Mouse (Mus musculus) midbrain, postnatal 0 days (tissue): ENCODE results near the gene Prepl. TPM values are rescaled to one million over a fixed set of nuclear protein-coding genes. Genes with fewer than 3 reads are reported as not detected.

ENCODE experiments used
- ATAC-seq: fragments of 200-750 bp; cut with Nextera tagmentation; 2 replicates; pipeline ENCODE4 v1.8.0; 2017; ENCODE audit warnings: moderate number of reproducible peaks, mild to moderate bottlenecking, moderate TSS enrichment, moderate library complexity; ENCODE audit not compliant: low FRiP score
- DNase-seq: peaks from one replicate; pipeline ENCODE4 v3.0.0-alpha.2; 2015; ENCODE audit warnings: low spot score
- H3K27ac ChIP-seq: fragments of 300-500 bp; sonication (generic); 2 replicates; pipeline ENCODE4 v1.5.1; 2014; ENCODE audit warnings: low read depth, mild to moderate bottlenecking, low read length, mixed read lengths
- H3K27me3 ChIP-seq: fragments of 300-500 bp; sonication (generic); 2 replicates; pipeline ENCODE4 v1.6.1; 2014; ENCODE audit warnings: low read length, control low read depth, mixed read lengths; ENCODE audit not compliant: insufficient read depth
- H3K36me3 ChIP-seq: fragments of 300-500 bp; sonication (generic); 2 replicates; pipeline ENCODE4 v1.6.1; 2014; ENCODE audit warnings: low read length, control low read depth, mixed read lengths; ENCODE audit not compliant: insufficient read depth
- H3K4me1 ChIP-seq: fragments of 300-500 bp; sonication (generic); 2 replicates; pipeline ENCODE4 v1.6.1; 2014; ENCODE audit warnings: mild to moderate bottlenecking, control low read depth, antibody characterized with exemption, low read length, mixed read lengths; ENCODE audit not compliant: insufficient read depth
- H3K4me2 ChIP-seq: fragments of 300-500 bp; sonication (generic); 2 replicates; pipeline ENCODE4 v1.6.1; 2014; ENCODE audit warnings: low read depth, mild to moderate bottlenecking, low read length, mixed read lengths; ENCODE audit not compliant: poor library complexity, severe bottlenecking
- H3K4me3 ChIP-seq: fragments of 300-500 bp; sonication (generic); 2 replicates; pipeline ENCODE4 v1.5.1; 2014; ENCODE audit warnings: low read depth, mild to moderate bottlenecking, low read length, moderate library complexity
- H3K9ac ChIP-seq: fragments of 300-500 bp; sonication (generic); replicated peaks from 2 replicates; pipeline ENCODE4 v1.6.1; 2014; ENCODE audit warnings: mild to moderate bottlenecking, low read length, moderate library complexity, mixed read lengths; ENCODE audit not compliant: poor library complexity, severe bottlenecking
- H3K9me3 ChIP-seq: fragments of 300-500 bp; sonication (generic); 2 replicates; pipeline ENCODE4 v1.6.1; 2016; ENCODE audit warnings: low read length, control low read depth
- CTCF ChIP-seq: IDR thresholded peaks from 2 replicates; pipeline ENCODE4 v1.5.1; 2016; ENCODE audit warnings: antibody characterized with exemption, mild to moderate bottlenecking
- WGBS: fragments of 180-500 bp; shearing (Covaris S2); extraction: QIAGEN DNeasy Blood & Tissue Kit; methylation state at CpG from one replicate; pipeline ENCODE4 v1.1.7; 2014; 5-methylcytosine and 5-hydroxymethylcytosine counted together
- polyA plus RNA-seq: library from polyadenylated mRNA; unstranded; fragments of >200 nt; fragmentation: Nextera tagmentation; extraction: Ambion mirVana; gene quantifications from 2 replicates; pipeline ENCODE4 v1.2.1, GENCODE M21; 2015
- total RNA-seq: library from RNA; depleted of rRNA; stranded (reverse); fragments of >200 nt; gene quantifications from 2 replicates; pipeline ENCODE4 v1.2.3, GENCODE M21; 2014

The Prepl gene
- total and polyA plus RNA-seq, 2 experiments from 2014 or later: 111 to 150 TPM

DNA sequence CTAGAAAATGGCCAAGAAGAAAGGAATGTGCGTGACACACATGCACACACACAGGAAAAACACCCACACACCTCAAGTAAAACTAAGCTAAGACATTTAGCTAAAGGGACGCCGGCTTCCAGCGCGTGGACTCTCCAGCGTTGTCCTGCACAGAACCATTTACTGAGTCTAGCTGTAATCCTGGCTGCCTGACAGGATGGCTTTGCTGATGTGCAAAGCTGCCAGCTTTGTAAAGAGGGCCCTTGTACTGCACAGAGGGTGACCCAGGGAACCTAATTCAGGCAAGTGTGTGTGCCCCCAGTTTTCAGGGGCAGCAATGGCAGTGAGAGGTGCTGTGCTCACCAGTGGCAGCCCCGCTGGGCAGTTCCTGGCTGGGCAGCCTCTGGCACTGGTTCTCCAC is 22.7 kb downstream of the Prepl start:
- Histone ChIP-seq H3K9ac (no peak overlapping the region), H3K27ac (no peak overlapping the region), H3K4me3 (no peak overlapping the region), H3K36me3 (peaks cover 67% of the 10 kb centered on the region), H3K27me3 (no peaks in the 10 kb centered on the region), H3K4me2 (no peak overlapping the region), H3K9me3 (no peaks in the 10 kb centered on the region), H3K4me1 (no peaks in the 10 kb centered on the region)
- ATAC-seq (no peak), DNase-seq (no peak)
- WGBS: 87% methylated on average over 7 of the region's 7 CpGs
- no peak for TF ChIP-seq CTCF

DNA sequence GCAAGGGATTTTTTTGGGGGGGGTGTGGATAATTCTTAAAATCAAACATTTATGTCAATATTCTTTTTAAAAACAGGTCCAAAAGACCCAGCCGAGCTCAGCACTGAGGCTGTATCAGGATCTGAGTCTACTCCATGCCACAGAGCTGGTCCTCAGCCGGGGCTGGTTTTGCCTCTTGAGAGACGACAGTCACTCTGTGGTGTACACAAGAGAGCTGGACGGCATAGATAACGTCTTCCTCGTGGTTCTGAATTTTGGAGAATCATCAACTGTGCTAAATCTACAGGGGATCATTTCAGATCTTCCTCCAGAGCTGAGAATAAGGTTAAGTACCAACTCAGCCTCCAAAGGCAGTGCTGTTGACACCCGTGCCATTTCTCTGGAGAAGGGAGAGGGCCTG is 26.5 kb downstream of the Prepl start:
- Histone ChIP-seq H3K4me3 (no peak overlapping the region), H3K27me3 (no peaks in the 10 kb centered on the region), H3K36me3 (peaks cover 36% of the 10 kb centered on the region), H3K9me3 (no peaks in the 10 kb centered on the region), H3K4me2 (no peak overlapping the region), H3K9ac (no peak overlapping the region), H3K4me1 (no peaks in the 10 kb centered on the region), H3K27ac (no peak overlapping the region)
- DNase-seq: no peak
- TF ChIP-seq CTCF: no peak
- ATAC-seq: no peak
- 89% methylated on average over 7 of the region's 7 CpGs for WGBS

DNA sequence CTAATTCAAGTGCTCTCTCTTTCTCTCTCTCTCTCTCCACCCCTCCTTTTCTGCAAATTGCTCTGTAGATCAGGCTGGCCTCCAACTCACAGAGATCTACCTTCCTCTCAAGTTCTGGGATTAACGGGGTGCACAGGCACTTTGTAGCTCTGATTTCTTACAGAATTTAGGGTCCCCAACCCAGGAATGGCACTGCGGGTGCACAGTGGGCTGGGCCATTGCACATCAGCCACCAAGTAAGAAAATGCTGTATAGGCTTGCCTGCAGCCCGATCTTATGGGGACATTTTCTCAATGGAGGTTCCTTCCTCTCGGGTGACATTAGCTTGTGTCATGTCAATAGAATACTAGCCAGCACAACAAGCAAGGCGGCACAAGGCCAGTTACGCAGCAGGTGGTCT is 30.9 kb downstream of the Prepl start:
- Histone ChIP-seq H3K4me2 (no peak overlapping the region), H3K9me3 (no peaks in the 10 kb centered on the region), H3K27ac (no peak overlapping the region), H3K4me3 (no peak overlapping the region), H3K9ac (no peak overlapping the region), H3K4me1 (no peaks in the 10 kb centered on the region), H3K27me3 (no peaks in the 10 kb centered on the region), H3K36me3 (peaks cover 9% of the 10 kb centered on the region; the same call in 1 of the 2 replicates)
- WGBS: 91% methylated on average over 6 of the region's 6 CpGs
- ATAC-seq (no peak), DNase-seq (no peak)
- no peak for TF ChIP-seq CTCF

DNA sequence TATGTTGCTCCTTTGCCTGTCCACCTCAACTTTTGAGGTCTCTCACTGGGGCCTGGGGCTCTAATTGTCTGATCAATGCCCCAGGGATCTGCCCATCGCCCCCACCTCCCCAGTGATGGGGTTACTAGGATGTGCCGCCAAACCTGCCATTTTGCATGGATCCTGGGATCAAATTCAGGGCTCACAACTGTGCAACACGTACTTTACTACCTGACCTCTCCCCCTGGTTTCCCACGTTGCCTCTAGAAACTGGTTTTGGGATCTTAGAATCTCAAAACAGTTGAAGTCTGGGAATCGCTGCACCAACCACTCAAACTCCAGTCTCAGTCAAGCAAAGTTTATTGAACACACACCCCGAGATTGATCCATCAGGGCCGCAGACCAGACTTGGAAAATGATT is 31.8 kb downstream of the Prepl start:
- no peak for TF ChIP-seq CTCF
- Histone ChIP-seq H3K9me3 (no peaks in the 10 kb centered on the region), H3K9ac (no peak overlapping the region), H3K4me2 (no peak overlapping the region), H3K27ac (no peak overlapping the region), H3K27me3 (no peaks in the 10 kb centered on the region), H3K4me1 (no peaks in the 10 kb centered on the region), H3K36me3 (peaks cover 3% of the 10 kb centered on the region; the same call in 1 of the 2 replicates), H3K4me3 (no peak overlapping the region)
- ATAC-seq: no peak
- no peak for DNase-seq
- 87% methylated on average over 7 of the region's 7 CpGs for WGBS

DNA sequence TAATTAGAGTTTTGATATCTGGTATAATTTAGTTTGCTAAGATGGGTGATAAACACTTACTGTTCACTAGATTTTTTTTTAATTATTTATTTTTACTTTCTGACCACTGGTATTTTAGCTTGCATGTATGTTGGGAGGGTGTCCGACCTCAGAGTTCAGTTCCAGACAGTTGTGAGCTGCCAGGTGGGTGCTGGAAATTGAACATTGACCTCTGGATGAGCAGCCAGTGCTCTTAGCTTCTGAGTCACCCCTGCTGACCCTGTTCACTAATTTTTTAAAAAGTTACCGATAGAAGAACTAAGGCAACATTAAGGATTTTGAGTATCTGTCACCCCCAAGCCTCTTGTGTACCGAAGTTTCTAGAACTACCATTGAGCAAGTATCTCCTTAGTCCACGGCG is 41.7 kb downstream of the Prepl start:
- Histone ChIP-seq H3K27ac (no peak overlapping the region), H3K4me3 (no peak overlapping the region), H3K36me3 (no peaks in the 10 kb centered on the region), H3K4me1 (no peaks in the 10 kb centered on the region), H3K27me3 (no peaks in the 10 kb centered on the region), H3K4me2 (no peak overlapping the region), H3K9ac (no peak overlapping the region), H3K9me3 (no peaks in the 10 kb centered on the region)
- WGBS: 92% methylated on average over 5 of the region's 5 CpGs
- ATAC-seq (no peak), DNase-seq (no peak)
- no peak for TF ChIP-seq CTCF

DNA sequence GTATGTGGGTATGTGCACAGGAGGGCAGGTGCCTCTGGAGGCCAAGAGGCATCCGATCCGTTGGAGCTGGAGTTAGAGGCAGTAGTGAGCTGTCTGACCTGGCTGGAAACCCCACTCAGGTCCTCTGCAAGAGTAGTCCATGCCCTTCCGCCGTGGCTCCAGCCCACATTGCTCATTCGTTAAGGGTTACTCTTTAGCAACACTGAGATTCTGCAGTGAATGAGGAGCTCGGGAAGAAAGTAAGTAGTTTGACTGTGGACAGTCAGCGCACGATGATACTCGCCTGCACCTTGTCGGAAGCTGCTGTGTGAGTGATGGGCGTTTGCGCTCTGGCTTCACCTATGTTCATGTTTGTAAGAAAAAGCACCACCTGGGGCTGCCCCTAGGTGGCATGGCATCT is 44.9 kb downstream of the Prepl start:
- ATAC-seq (no peak), DNase-seq (no peak)
- no peak overlapping the region for H3K9ac ChIP-seq
- no peak for TF ChIP-seq CTCF
- no peak overlapping the region for H3K4me2 ChIP-seq
- H3K4me3 ChIP-seq: no peak overlapping the region
- no peak overlapping the region for H3K27ac ChIP-seq
- H3K27me3 ChIP-seq: no peaks in the 10 kb centered on the region
- H3K36me3 ChIP-seq: no peaks in the 10 kb centered on the region
- no peaks in the 10 kb centered on the region for H3K4me1 ChIP-seq
- H3K9me3 ChIP-seq: no peaks in the 10 kb centered on the region
- WGBS: 89% methylated on average over 12 of the region's 12 CpGs
